Mouse (Mus musculus) kidney, postnatal 4 days (tissue): ENCODE data around the gene Ercc5.

Experiments used
- DNase-seq, 2 experiments: peaks; one replicate each; pipeline ENCODE4 v3.0.0; 2021; ENCODE audit warnings: mixed read lengths in 2 of 2

The Ercc5 gene

DNA sequence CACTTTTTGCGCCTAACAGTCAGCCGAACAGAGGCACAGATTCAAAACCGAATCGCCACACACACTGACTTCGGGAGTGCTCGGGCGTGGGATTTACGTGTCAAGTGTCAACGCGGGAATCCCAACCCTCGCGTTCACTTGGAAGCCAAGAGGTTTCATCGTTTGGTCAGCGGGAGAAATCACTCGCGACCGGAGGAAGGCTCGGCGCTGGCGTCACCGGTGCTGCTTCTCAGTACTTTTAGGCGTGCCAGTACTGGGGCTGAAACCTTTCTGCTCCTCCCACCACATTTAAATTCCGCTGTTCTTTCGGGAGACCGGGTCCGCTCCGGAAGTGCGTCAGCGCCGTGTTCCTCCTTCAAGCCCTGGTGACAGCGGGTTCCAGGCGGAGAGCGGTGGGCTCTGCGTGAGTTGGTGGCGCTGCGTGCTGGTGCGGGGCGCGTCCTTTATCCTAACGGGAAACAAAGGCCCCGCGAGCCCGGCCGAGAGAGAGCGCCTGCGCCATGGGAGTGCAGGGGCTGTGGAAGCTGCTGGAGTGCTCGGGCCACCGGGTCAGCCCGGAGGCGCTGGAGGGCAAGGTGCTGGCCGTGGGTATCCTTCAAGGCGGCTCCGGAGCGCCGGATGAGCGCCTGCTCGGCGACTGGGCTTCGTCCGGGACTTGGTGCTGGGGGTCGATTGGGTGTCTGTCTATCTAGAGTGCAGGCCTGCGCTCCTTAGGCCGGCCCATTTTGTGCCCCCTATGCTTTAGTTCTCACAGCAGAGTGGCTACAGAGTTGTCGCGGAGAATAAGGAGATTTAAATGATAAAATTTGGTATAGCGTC lies at the start of gene Ercc5:
Gene Ercc5, plus strand, starts transcription at position 182 of the 819 bp plus-strand sequence.
- peak; percentile 83 to 89 for DNase-seq

DNA sequence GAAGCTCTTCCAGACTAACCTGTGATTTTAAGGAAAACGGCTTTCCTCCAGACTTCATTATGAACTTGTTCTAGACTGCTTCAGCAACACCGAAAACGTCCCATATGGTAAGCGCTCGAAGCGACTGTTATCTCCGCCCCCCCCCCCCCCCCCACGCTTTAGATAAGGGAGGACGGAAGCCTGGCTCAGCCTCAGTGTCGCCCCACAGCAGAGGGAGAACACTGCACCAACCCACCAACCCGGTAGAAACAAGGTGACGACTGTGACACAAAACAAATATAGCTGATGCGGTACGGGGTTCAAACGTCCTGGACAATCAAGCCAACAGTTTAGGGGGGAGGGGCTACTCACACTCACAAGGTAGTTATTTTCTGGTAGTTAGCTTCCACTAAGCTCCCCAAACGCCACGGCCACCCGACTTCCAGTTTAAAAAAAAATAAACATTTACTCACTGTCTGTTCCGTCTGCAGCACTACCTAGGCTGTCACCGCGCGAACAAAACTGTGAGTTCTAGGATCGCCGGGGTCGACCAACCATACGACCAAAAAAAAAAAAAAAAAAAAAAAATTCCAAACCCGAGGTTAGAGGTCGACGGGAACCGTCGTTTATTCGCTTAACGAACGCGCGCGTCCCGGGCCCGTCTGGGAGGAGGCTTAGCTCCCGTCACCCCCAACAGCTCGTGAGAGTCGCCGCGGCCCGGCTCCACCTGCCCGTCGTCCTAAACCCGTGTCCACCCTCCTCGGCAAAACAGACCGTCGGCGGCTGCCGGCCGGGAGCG lies 45.9 kb upstream of the Ercc5 start:
- peak; percentile 33 to 60 for DNase-seq

- peak; percentile 95 to 97 for DNase-seq
Measured at GRCm38 (mm10) chr1:44102259-44102717, 45.3 kb upstream of the Ercc5 start, which contains the start of gene Tex30. TSS of gene Tex30 (minus strand) at chr1:44102441.

- peak in 1 of 2 experiments; percentile 7 for DNase-seq
Measured at GRCm38 (mm10) chr1:44102939-44103338, 44.6 kb upstream of the Ercc5 start.

DNA sequence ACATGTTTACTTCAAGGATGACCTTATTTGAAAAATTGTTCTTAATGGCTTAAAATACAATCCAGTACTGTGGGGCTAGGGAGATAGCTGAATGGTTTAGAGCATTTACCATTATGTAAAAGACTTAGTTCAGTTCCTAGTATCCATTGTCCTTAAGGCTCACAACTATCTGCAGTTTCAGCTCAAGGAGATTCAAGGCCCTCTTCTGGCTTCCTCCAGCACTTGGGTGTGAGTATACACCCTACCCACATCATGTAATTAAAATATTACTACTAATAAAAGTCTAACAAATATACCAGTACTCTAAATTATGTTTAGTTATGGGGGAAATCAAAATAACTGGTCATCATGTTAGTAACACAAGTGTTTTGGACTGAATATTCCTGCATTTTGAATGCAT lies 30.0 kb upstream of the Ercc5 start:
- DNase-seq, result no peak

DNA sequence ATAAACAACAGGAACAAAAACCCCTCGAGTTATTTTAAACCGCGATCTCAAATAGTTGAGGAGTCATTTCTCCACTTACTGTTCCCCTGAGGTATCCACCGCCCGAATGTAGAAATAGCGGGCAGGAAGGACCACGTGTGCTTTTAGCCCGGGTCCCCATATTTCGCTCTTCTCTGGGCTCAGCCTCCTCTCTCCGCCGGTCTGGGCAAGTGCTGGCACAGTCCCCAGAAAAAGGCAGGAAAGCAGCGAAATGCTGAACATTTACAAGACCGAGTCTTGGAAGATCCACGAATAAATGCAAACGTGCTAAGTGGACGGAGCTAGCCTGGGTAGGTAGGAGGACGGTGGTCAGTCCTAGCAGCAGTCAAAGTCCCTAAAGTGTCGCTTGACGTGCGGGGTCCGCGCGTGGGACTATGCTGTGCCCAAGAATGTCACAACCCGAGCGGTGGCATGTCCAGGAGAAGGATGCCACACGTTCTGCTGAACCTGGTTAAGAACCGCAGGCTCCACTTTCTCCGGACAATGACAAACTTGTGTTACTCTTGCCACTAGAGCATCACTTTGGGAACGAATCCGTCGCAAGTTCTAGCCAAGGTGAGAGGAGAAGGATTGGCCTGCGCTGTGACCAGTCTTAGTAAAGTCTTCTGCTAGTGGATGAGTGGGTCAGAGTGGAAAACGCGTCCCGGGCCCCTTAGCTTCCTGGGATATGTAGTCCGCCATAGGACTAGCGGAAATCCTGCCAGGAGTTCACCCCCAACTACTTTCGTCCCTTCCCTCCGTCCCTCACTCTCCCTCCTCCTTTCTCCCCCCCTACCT lies 29.1 kb upstream of the Ercc5 start, which contains the start of the genes Kdelc1 and Bivm:
Gene Kdelc1, minus strand, starts transcription at position 570 of the 816 bp plus-strand sequence.
Gene Bivm, plus strand, starts transcription at position 719 of the 816 bp plus-strand sequence.
- peak; percentile 86 to 93 for DNase-seq

DNA sequence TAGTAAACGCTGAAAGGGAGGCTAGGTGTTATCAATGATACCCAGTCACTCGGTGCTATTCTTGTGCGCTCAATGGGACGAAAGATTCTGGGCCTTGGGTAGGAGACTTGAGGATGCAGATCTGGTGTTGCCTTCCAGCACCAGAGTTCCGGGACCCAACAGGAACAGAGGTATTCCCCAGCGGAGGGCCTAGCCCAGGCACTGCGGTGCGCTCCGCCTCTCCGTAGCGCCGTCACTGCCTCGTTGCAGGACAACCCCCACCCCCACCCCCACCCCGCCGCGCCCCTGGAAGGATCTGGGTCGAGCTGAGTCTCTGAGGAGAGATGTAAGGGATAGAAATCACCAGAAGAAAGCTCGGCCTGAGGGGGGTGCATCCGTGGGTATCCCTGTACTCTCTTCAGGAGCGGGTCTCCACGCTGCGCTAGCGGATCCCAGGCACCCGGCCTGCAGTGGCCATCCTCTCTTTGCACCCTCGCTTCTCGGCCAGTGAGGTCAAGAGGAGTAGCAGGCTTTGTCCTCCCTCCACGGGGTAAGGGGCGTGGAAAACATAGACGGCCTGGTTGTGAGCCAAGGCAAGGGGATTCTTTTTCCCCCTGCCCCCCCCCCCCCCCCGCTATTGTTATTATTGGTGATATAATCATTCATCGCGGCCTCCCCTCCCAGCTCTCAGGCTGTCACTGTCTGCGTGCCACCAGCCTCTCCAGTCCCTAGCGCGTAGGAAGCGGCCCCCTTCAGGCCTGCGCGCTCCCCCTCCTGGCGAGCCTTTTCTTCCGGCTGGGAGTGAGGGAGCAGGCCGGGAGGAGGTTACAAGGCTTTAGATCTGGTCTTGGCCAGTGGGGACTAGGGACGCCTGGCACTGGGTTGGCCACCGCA lies 28.1 kb upstream of the Ercc5 start:
- DNase-seq, result peak; percentile 89 to 92

GRCm38 (mm10) chr1:44120074-44120406 lies 27.5 kb upstream of the Ercc5 start:
- DNase-seq, result no peak

DNA sequence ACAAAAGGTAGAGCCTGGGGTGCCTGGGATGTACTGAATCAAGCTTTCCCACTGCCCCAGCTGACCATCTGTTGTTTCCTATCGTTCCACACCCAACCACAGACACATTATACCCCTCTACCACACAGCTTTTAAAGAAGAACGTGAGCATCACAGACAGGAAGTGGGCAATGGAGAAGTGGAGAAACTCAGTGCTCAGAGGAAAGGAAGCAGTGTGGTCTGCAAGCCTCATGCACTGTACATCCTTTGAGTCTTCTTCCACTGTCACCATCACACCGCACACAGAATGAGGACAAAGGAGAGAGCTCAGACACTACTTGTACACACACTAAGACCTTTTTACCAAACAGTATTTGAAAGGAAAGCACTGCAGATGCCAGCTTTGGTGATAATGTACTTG lies 25.3 kb upstream of the Ercc5 start:
- DNase-seq, result no peak

- no peak for DNase-seq
Measured at GRCm38 (mm10) chr1:44125590-44125989, 22.0 kb upstream of the Ercc5 start.

- no peak for DNase-seq
Measured at GRCm38 (mm10) chr1:44129929-44130581, 17.5 kb upstream of the Ercc5 start.

GRCm38 (mm10) chr1:44140232-44140631 lies 7.3 kb upstream of the Ercc5 start:
- DNase-seq, result no peak

GRCm38 (mm10) chr1:44142747-44143146 lies 4.8 kb upstream of the Ercc5 start:
- DNase-seq, result no peak

- DNase-seq, result no peak
Measured at GRCm38 (mm10) chr1:44148706-44149105, 1.2 kb downstream of the Ercc5 start.

DNA sequence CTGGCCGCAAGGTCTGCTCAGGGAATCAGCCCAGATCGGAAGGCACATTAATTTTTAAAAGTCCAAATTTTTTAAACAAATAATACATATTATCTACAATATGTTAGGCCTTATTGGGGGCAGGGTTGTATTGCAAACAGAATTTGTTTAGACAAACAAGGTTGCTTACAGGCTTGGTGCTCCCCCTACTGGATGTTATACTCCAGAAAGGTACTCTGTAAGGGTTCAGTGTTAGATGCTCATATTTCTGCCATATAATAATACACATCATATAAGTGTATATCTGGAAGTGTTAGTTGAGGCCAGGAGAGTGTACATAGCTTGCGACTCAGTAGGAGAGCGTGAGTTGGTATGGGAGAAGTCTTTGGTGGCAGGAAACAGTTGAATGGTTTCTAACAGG lies 7.7 kb downstream of the Ercc5 start:
- DNase-seq, result no peak

- no peak for DNase-seq
Measured at GRCm38 (mm10) chr1:44158317-44158716, 10.8 kb downstream of the Ercc5 start.

DNA sequence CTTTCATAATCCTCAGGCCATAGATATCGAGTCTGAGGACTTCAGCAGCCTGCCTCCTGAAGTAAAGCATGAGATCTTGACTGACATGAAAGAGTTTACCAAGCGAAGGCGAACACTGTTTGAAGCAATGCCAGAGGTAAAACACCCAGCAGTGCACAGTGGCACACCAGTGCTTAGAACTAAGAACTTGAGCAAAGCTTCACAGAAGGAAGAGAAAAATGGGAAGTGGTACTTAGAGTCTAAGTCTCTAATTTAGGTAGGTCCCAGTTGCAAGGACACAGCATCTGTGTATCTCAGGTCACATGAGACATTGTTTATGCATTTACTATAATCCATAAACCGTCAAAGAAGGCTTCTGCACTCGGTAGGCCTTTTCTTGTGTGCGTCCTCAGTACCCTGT lies 14.3 kb downstream of the Ercc5 start:
- no peak for DNase-seq

- DNase-seq, result no peak
Measured at GRCm38 (mm10) chr1:44162389-44162788, 14.8 kb downstream of the Ercc5 start.

DNA sequence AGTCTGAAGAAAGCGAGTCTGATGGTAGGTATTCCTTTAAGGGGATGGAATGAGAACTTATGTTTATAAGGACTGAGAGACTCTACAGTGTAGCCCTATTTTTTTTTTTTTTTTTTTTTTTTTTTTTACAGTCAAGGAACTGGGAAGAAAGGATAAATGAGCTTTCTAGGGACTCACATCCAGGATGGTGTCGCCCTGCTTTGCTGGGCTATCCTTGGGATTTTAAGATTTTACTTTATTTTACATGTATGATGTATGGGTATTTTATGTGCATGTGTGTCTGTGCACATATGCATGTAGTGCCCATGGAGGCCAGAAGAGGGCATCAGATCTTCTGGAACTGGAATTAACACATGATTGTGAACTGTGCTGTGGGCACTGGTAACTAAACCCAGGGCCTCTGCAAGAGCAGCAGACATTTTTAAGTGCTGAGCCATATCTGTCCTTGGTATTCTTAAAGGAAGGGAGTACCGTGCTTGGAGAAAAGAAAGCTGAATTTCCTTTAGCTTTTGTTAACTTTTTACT lies 20.4 kb downstream of the Ercc5 start:
- DNase-seq, result no peak

DNA sequence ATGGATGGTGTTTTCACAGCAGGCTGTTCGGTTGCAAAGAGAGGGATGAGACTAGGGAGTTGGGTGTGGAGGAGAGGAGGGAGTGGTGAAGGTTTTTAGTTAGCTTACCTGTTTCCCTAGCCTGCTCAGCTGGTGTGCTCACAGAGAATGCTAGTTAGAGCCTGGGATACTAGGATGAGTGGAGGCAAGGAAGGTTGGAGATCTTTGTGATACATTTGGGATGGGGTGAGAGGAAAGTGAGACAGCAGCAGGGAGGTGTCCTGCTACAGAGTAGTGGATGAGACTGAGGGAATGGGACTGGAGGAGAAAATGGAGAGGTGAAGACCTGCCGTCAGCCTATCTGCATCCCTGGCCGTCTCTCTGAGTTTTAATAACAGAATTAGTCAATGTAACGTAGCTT lies 25.1 kb downstream of the Ercc5 start:
- DNase-seq, result no peak

GRCm38 (mm10) chr1:44173903-44174302 lies 26.4 kb downstream of the Ercc5 start:
- peak; percentile 8 to 11 for DNase-seq
